Mouse (Mus musculus) CD4-positive naive resting alpha-beta T cell, adult 57 days (primary cell): Measurements from ENCODE around the gene Zbed3. TPM values are rescaled to one million over a fixed set of nuclear protein-coding genes. Genes with fewer than 3 reads are reported as not detected.

Experiments
- total RNA-seq: library from RNA; stranded (reverse); gene quantifications from one replicate; pipeline ENCODE4 v1.2.4, GENCODE M21; 2023

Zbed3 gene
- total RNA-seq = 13.1 TPM

GRCm38 (mm10) chr13:95323400-95323799 lies at the start of gene Zbed3:
Gene Zbed3, plus strand, starts transcription at chr13:95323612.

GRCm38 (mm10) chr13:95374701-95375553 lies 51.5 kb downstream of the Zbed3 start, which contains the start of gene Aggf1:
Gene Aggf1, minus strand, starts transcription at chr13:95375352.

Other genes with a start within 250 kb of the Zbed3 start
- gene Pde8b, start 73.3 kb upstream of the Zbed3 start, total RNA-seq = not detected
- gene Aggf1, start 51.7 kb downstream of the Zbed3 start, total RNA-seq = 42.7 TPM
- not detected for gene Crhbp, start 121.3 kb downstream of the Zbed3 start, total RNA-seq
- gene S100z, start 155.1 kb downstream of the Zbed3 start, total RNA-seq = not detected
- 29.4 TPM for gene F2rl1, start 201.6 kb downstream of the Zbed3 start, total RNA-seq